Mouse (Mus musculus) lung, adult 2 months (tissue): Measurements from ENCODE around the gene Cdyl2.

Experiments used
- CTCF ChIP-seq: fragments of 200-500 bp; IDR thresholded peaks from 2 replicates; pipeline ENCODE4 v1.5.1; 2011; ENCODE audit warnings: mild to moderate bottlenecking, low read length, control low read depth; ENCODE audit not compliant: insufficient read depth
- POLR2A ChIP-seq: fragments of 200-500 bp; IDR thresholded peaks from 2 replicates; pipeline ENCODE4 v1.6.1; 2011; ENCODE audit warnings: low read depth, mild to moderate bottlenecking, control low read depth, low read length, borderline replicate concordance; ENCODE audit errors: extremely low read depth

- no peak for TF ChIP-seq POLR2A
- no peak for TF ChIP-seq CTCF
Measured at GRCm38 (mm10) chr8:116637998-116638397, 94.8 kb downstream of the Cdyl2 start.
